Mouse (Mus musculus) MEL (cell line): ENCODE data around the gene 2010300C02Rik. TPM values are rescaled to one million over a fixed set of nuclear protein-coding genes. Genes with fewer than 3 reads are reported as not detected.
"Not testable (repeated sequence)": the region's sequence is repeated elsewhere in the genome, so short reads cannot be mapped to it uniquely, and the experiment has no call there.

Experiments used
- DNase-seq: peaks from one replicate; pipeline ENCODE4 v3.0.0; 2011; ENCODE audit warnings: low read depth, low spot score
- H3K27ac ChIP-seq: 2 replicates; pipeline ENCODE4 v1.5.1; 2012; ENCODE audit warnings: low read depth, mild to moderate bottlenecking, control low read depth, low read length, moderate library complexity; ENCODE audit not compliant: control insufficient read depth
- H3K27me3 ChIP-seq, 2 experiments: fragments of 150-350 bp in 1 of 2; sonication (generic) in 1 of 2; 2 replicates each; pipeline ENCODE4 v1.6.1; 2012; ENCODE audit warnings: low read length in 2 of 2, mild to moderate bottlenecking in 2 of 2, improper control_type of control experiment in 1 of 2, moderate library complexity in 1 of 2; ENCODE audit not compliant: insufficient read depth in 2 of 2, control insufficient read depth in 1 of 2
- H3K36me3 ChIP-seq, 2 experiments: 2 replicates each; pipeline ENCODE4 v1.6.1; 2012 to 2014; ENCODE audit warnings: low read length in 2 of 2, improper control_type of control experiment in 1 of 2, inconsistent platforms in 1 of 2, mild to moderate bottlenecking in 1 of 2; ENCODE audit not compliant: insufficient read depth in 2 of 2, control insufficient read depth in 1 of 2
- H3K4me1 ChIP-seq, 2 experiments: fragments of 150-350 bp in 1 of 2; sonication (generic) in 1 of 2; 2 replicates each; pipeline ENCODE4 v1.6.1; 2012; ENCODE audit warnings: low read length in 2 of 2, improper control_type of control experiment in 1 of 2, mild to moderate bottlenecking in 1 of 2; ENCODE audit not compliant: insufficient read depth in 2 of 2, control insufficient read depth in 1 of 2
- H3K4me3 ChIP-seq, 2 experiments: fragments of 150-350 bp in 1 of 2; sonication (generic) in 1 of 2; 2 replicates each; pipeline ENCODE4 v1.5.1; 2012; ENCODE audit warnings: low read depth in 2 of 2, low read length in 2 of 2, mild to moderate bottlenecking in 2 of 2, moderate library complexity in 2 of 2, control low read depth in 1 of 2, improper control_type of control experiment in 1 of 2; ENCODE audit not compliant: control insufficient read depth in 1 of 2, insufficient read depth in 1 of 2
- H3K79me2 ChIP-seq: 2 replicates; pipeline ENCODE4 v1.6.1; 2012; ENCODE audit warnings: mild to moderate bottlenecking, low read length, moderate library complexity; ENCODE audit not compliant: control insufficient read depth, poor library complexity, insufficient read depth
- H3K9ac ChIP-seq: 2 replicates; pipeline ENCODE4 v1.6.1; 2012; ENCODE audit warnings: low read depth, mild to moderate bottlenecking, control low read depth, low read length, moderate library complexity; ENCODE audit not compliant: control insufficient read depth, poor library complexity, severe bottlenecking
- H3K9me3 ChIP-seq: fragments of 150-350 bp; sonication (generic); replicated peaks from 2 replicates; pipeline ENCODE4 v1.6.1; 2012; ENCODE audit warnings: mild to moderate bottlenecking, low read length, improper control_type of control experiment, moderate library complexity; ENCODE audit not compliant: insufficient read depth
- CHD2 ChIP-seq: IDR thresholded peaks from 2 replicates; pipeline ENCODE4 v1.6.1; 2011; ENCODE audit warnings: low read length, improper control_type of control experiment
- ELF1 ChIP-seq: IDR thresholded peaks from 2 replicates; pipeline ENCODE4 v1.6.1; 2014; ENCODE audit warnings: low read depth, mild to moderate bottlenecking, inconsistent platforms, low read length, improper control_type of control experiment, moderate library complexity
- ETS1 ChIP-seq: IDR thresholded peaks from 2 replicates; pipeline ENCODE4 v1.6.1; 2012; ENCODE audit warnings: low read depth, mild to moderate bottlenecking, inconsistent platforms, low read length, improper control_type of control experiment, moderate library complexity
- GABPA ChIP-seq: IDR thresholded peaks from 2 replicates; pipeline ENCODE4 v1.6.1; 2012; ENCODE audit warnings: low read depth, mild to moderate bottlenecking, inconsistent platforms, low read length, improper control_type of control experiment, moderate library complexity
- KAT2A ChIP-seq: conservative IDR thresholded peaks from 2 replicates; pipeline ENCODE4 v1.6.1; 2012; ENCODE audit warnings: low read depth, low read length, improper control_type of control experiment, inconsistent platforms
- MAFK ChIP-seq: IDR thresholded peaks from 2 replicates; pipeline ENCODE4 v1.6.1; 2011; ENCODE audit warnings: low read depth, mild to moderate bottlenecking, low read length, improper control_type of control experiment, borderline replicate concordance
- MYB ChIP-seq: IDR thresholded peaks from 2 replicates; pipeline ENCODE4 v1.6.1; 2011; ENCODE audit warnings: mild to moderate bottlenecking, low read depth, low read length, improper control_type of control experiment
- NRF1 ChIP-seq: IDR thresholded peaks from 2 replicates; pipeline ENCODE4 v1.6.1; 2014; ENCODE audit warnings: low read depth, mild to moderate bottlenecking, inconsistent platforms, low read length, improper control_type of control experiment, moderate library complexity; ENCODE audit not compliant: poor library complexity, insufficient read depth, severe bottlenecking
- POLR2A ChIP-seq, 2 experiments: IDR thresholded peaks; 2 replicates each; pipeline ENCODE4 v1.6.1; 2011 to 2012; ENCODE audit warnings: low read length in 2 of 2, mild to moderate bottlenecking in 2 of 2, control low read depth in 1 of 2, improper control_type of control experiment in 1 of 2, low read depth in 1 of 2, moderate library complexity in 1 of 2; ENCODE audit not compliant: control insufficient read depth in 1 of 2, insufficient read depth in 1 of 2, poor library complexity in 1 of 2
- POLR2AphosphoS5 ChIP-seq: IDR thresholded peaks from 2 replicates; pipeline ENCODE4 v1.6.1; 2012; ENCODE audit warnings: low read depth, borderline replicate concordance, mild to moderate bottlenecking, inconsistent platforms, low read length, moderate library complexity, mixed read lengths
- RCOR1 ChIP-seq: IDR thresholded peaks from 2 replicates; pipeline ENCODE4 v1.6.1; 2012; ENCODE audit warnings: low read depth, mild to moderate bottlenecking, inconsistent platforms, low read length, improper control_type of control experiment
- TAL1 ChIP-seq: IDR thresholded peaks from 2 replicates; pipeline ENCODE4 v1.6.1; 2012; ENCODE audit warnings: mild to moderate bottlenecking, inconsistent platforms, low read length, moderate library complexity, mixed read lengths
- TBP ChIP-seq: IDR thresholded peaks from 2 replicates; pipeline ENCODE4 v1.8.0; 2011; ENCODE audit warnings: low read depth, low read length, improper control_type of control experiment
- TCF12 ChIP-seq: IDR thresholded peaks from 2 replicates; pipeline ENCODE4 v1.6.1; 2014; ENCODE audit warnings: low read depth, mild to moderate bottlenecking, inconsistent platforms, low read length, improper control_type of control experiment, moderate library complexity
- USF2 ChIP-seq, 2 experiments: IDR thresholded peaks; 2 replicates each; pipeline ENCODE4 v1.6.1; 2011 to 2012; ENCODE audit warnings: improper control_type of control experiment in 2 of 2, low read length in 2 of 2, borderline replicate concordance in 1 of 2, inconsistent platforms in 1 of 2, low read depth in 1 of 2, mild to moderate bottlenecking in 1 of 2; ENCODE audit not compliant: insufficient read depth in 1 of 2
- polyA plus RNA-seq, 2 experiments: library from polyadenylated mRNA; stranded (reverse) in 1 of 2; unstranded in 1 of 2; fragments of >175 nt in 1 of 2; fragments of >200 nt in 1 of 2; gene quantifications; 2 replicates each; pipeline versions ENCODE4 v1.2.1 to v1.2.4; 2012; ENCODE audit warnings: low replicate concordance in 2 of 2, low read depth in 1 of 2; ENCODE audit not compliant: insufficient read length in 2 of 2, insufficient read depth in 1 of 2, missing spikeins in 1 of 2
- total RNA-seq: library from RNA; depleted of rRNA; stranded (reverse); fragments of 300-350 nt; gene quantifications from 2 replicates; pipeline ENCODE4 v1.2.3, GENCODE M21; 2012

Gene 2010300C02Rik
- total and polyA plus RNA-seq, 3 experiments = not detected

DNA sequence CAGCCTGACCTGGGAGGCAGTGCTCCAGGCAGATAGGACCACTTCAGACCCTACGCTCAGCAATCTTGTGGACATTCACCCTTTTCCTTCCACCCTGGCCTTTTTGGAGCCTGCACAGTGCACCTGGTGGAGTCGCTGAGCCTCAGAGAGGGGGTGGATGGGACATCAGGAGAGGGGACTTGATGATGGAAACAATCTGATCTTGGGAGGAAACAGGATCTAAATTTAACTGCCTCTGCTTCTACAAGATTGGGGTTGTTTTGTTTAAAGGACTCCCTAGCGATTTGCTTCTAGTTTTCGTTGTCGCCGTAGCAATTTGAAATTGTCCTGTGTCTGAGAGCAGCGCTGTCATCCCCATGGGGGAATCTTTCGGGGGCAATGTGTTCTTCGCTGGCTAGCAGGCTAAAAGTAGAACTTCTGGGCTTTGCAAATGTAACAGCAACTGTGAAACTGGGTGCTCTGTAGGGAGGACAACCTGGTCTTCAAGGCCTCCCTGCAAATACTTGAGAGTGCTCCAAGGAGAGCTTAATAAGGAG lies 119.2 kb downstream of the 2010300C02Rik start:
- H3K4me3 ChIP-seq = no peak overlapping the region
- no peak for DNase-seq
- H3K36me3 ChIP-seq = no peaks in the 10 kb centered on the region
- H3K9ac ChIP-seq = no peak overlapping the region
- no peaks in the 10 kb centered on the region for H3K4me1 ChIP-seq
- TF ChIP-seq NRF1 (no peak), TBP (no peak), TCF12 (no peak), CHD2 (no peak), RCOR1 (no peak), MAFK (no peak), USF2 (IDR thresholded peaks at IDR 0.05; ENCODE audit: borderline replicate concordance in 1 of 2, insufficient read depth in 1 of 2, low read depth in 1 of 2, low read length in 2 of 2) (no peak), ETS1 (no peak), TAL1 (no peak)
- H3K9me3 ChIP-seq = no peaks in the 10 kb centered on the region
- H3K79me2 ChIP-seq = no peaks in the 10 kb centered on the region
- H3K27me3 ChIP-seq = peaks cover 0 to 5% of the 10 kb centered on the region in 2 experiments; a peak in 2 of 4 replicates
- no peak overlapping the region for H3K27ac ChIP-seq

DNA sequence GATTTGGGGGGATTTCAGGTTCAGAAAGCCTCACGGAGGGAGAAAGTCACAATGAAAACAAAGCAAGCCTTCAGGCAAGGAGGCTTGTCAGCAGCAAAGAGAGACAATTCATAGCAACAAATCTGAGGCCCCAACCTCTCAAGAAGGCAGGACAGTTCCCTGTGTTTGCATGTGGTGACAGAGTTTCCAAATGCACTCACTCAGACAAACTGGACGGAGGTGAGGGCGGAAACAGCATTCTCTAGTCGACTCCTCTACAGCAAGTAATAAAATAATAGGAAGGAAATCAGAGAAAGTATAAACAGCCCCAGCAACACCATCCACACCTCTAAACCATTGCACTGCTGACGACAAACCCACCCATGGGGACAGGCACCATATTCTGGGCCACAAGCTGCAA lies 120.9 kb downstream of the 2010300C02Rik start:
- Histone ChIP-seq H3K4me1 (no peaks in the 10 kb centered on the region), H3K36me3 (no peaks in the 10 kb centered on the region), H3K9ac (no peak overlapping the region), H3K27me3 (peaks cover 0 to 5% of the 10 kb centered on the region in 2 experiments; a peak in 2 of 4 replicates)
- no peak for TF ChIP-seq GABPA
- TF ChIP-seq KAT2A = no peak
- TF ChIP-seq MYB = no peak
- TF ChIP-seq POLR2A (IDR thresholded peaks at IDR 0.05; ENCODE audit: control insufficient read depth in 1 of 2, insufficient read depth in 1 of 2, low read depth in 1 of 2, low read length in 2 of 2, poor library complexity in 1 of 2) = no peak
- no peak for TF ChIP-seq POLR2AphosphoS5
- no peak for TF ChIP-seq ELF1
- TF ChIP-seq, all 39 proteins: peak for 0
- DNase-seq = no peak
- Histone ChIP-seq H3K4me3 (no peak overlapping the region), H3K79me2 (no peaks in the 10 kb centered on the region), H3K9me3 (no peaks in the 10 kb centered on the region), H3K27ac (no peak overlapping the region)

DNA sequence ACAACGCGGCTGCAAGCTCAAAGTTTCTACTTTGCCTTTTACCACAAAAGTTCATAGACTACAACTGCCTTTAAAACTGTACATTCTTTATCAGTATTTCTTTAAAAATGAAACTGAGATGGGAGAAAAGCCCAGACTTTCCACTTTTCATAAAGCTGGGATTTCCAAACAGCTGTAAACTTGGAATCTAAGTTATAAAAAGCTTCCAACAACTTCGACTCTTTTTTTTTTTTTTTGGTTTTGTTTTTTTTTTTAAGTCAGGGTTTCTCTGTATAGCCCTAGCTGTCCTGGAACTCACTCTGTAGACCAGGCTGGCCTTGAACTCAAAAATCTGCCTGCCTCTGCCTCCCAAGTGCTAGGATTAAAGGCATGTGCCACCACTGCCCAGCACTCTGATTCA lies 125.1 kb downstream of the 2010300C02Rik start:
- not testable (repeated sequence) for H3K9ac ChIP-seq, H3K27ac ChIP-seq, H3K9me3 ChIP-seq, H3K36me3 ChIP-seq, H3K4me3 ChIP-seq, H3K79me2 ChIP-seq, DNase-seq, H3K27me3 ChIP-seq, H3K4me1 ChIP-seq
